Mouse (Mus musculus) cerebellum, postnatal 25 days (tissue): ENCODE measurements around the gene Cysltr2.
A peak's percentile ranks its signal among the peaks of the same experiment; 100 is the strongest.

Source experiments
- DNase-seq, 2 experiments: peaks; one replicate each; pipeline ENCODE4 v3.0.0; 2021; ENCODE audit warnings: mixed read lengths in 2 of 2

The Cysltr2 gene

DNA sequence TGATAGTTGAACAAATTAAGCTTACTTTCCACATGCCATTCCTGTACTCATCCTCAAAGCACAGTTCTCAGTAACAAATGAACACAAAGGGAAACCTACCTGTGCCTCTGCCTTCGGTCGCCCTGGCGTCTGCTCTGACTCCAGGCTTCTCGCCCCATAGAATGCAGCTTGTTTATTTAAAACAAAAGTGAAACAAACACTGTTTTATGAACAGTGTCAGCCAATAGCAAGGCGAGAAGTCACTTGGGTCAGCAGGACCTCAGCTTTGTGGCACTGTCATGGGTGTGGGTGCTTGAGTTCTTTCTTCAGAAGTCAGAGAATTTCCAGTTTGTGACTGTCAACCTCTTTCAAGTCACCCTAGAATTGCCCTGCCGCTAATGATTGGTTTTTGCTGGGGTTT, at the start of gene Cysltr2:
Cysltr2 (minus strand) TSS at position 178 of the 400 bp plus-strand sequence.
- no peak for DNase-seq

DNA sequence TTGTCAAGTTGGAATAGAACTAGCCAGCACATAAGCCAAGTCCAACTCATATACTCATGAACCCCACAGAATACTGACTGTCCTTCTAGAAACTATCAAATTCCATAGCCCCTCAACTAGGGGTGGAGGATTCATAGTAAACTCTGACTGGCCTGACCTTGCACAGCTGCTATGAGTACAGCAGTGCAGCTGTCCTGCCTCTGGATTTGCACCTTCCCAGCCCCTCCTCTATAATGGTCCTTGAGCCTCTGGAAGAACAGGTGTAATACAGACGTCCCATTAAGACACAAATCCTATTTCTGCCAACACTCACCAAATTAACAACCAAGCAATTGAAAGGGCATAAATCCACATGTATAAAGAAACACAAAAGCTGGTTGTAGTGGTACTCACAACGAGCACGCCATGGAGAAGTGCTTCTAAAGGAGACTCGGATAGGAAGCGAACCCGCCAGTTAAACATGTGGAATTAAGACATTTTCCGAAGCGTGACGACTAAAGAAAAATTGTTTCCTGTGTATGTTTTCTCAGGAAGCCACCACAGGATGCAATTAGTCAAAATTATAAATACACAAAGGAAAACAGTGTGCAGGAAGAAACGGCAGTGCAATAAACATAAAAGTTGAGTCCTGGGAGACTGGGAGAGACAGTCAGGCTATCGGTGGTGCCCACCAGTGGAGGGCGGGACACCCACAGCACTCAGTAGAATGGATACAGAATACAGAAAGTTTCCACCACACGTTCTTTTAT, 46.1 kb upstream of the Cysltr2 start:
- no peak for DNase-seq

DNA sequence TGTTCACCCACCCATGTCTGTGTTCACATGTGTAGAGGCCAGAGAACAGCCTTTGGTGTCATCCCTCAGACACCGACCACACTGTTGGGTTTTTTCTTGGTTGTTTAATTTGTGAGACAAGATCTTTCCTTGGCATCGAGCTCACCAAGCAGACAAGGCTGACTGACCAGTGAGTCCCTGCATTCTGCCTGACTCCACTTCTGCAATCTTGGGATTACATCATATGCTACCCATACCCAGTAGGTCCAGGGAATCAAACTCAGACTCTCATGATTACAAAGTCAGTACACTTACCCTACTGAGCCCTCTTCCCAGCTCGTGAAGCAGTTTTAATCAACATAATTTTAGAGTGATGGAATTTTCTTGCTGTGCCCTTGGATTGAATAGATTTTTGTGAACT, 44.0 kb upstream of the Cysltr2 start:
- no peak for DNase-seq

DNA sequence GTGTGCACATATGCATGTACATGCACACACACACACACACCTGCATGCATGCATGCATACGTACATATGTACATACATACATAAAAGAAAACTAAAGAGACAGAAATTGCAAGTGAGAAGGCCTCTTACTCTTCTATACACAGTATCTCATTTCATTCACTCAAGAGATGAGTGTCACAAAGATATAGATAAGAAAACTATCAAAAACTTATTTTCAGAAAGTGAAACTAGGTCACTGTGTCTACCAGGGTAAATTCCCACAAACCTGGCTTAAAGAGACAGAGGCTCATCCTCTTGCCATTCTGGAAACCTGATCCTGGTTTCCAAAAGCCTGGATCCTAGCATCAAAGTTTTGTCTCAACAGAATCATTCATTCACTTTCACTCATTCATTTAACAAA, 39.3 kb upstream of the Cysltr2 start:
- DNase-seq: no peak

DNA sequence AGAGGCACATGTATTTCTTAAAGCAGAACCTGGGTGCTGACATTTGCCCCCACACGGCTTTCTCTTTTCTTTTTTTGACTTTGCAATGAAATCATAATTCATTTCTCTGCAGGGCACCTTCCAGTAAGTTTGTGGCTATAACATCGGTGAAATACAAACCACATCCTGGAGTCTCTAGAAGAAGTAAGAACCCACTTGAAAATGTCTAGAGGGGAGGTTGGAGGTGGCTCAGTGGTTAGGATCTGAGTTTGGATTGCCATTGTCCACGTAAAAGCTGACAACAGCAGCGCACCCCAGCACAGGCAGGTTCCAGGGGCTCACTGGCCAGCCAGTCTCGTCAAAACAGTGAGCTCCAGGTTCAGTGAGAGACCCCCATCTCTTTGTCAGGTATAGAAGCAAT, 38.8 kb upstream of the Cysltr2 start:
- no peak for DNase-seq

DNA sequence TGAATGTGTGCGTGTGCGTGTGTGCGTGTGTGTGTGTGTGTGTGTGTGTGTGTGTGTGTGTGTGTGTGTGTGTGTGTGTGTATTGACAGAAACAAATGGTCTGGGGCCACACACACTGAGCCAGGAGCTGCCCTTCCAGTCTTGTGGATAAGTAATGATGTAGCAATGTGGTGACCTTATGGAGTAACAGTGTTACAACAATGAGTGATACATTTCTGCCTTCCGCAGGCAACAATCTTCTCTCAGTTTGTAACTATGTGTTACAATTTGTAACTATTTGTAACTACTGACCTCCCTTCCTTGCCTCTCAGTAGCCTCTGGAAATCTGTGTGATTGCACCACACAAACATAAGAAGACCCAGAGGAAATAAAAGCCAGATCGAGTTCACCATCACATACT, 38.3 kb upstream of the Cysltr2 start:
- no peak for DNase-seq

DNA sequence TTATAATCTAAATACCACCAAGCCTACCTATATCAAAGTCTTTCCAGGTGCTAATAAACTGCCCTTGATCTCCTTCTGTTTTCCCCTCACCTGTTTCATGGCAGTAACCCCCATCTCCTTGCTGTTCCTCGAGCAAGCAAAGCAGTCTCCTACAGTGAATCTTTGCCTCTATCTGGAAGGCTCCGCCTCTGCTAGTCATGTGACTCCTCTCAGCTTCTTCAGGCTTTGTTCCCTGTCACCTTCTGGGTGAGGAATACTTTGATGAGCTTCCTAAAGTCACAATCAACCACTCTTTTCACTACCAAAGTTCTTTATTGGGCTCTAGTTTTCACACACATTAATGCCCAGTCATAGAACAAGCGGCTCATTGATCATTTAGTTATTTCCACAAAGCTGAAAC, 37.5 kb upstream of the Cysltr2 start:
- DNase-seq: no peak

DNA sequence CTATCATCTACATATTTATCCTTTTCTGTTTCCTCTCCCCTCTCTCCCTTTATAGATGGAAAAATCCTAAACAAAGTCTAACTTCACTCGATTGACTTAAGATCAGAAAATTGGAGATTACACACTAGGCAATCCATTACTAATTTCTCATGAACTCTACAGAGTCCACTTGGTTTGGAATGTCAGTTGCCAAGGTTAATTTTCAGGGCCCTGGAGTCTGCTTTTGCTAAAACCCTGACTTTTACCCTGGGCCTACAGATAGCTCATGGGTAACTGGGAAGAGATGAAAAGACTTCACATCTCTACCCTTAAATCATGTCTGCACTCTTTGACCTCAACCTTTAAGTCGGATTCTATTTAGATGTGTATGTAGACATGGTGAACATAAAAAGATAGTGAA, 34.6 kb upstream of the Cysltr2 start:
- no peak for DNase-seq

DNA sequence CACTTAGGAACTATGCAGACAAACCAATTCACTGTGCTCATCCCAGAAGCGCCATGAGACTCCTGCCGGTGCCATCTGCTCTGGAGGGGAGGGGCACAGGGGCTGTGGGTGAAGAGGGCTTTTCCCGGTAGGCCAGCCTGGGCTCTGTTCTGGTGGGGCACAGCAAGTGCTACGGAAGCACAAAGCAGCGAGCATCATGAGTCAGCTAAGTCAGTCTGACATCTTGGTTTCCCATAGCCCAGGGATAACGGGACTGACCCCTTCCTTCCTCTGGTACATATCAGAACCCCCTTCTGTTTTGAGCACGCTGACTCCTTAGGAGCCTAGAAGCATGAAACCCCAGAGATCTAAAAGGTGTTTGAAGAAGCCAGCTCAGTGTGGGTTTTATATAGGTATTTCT, 15.5 kb upstream of the Cysltr2 start:
- DNase-seq: no peak

DNA sequence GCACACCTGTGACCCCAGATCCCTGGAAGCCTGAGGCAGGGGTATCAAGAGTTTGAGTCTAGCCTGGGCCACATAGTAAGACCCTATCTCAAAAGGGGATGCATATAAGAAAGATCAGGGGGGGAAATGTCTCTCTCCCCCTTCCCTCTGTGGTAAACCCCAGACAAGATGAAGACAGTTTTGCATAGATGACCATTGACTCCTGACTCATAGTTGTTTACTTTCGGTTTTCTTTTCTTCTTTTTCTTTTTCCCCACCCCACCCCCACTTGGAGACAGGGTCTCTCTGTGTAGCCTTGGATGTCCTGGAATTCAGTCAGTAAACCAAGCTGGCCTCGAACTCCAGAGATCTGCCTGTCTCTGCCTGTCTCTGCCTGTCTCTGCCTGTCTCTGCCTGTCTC, 9.8 kb upstream of the Cysltr2 start:
- no peak for DNase-seq

DNA sequence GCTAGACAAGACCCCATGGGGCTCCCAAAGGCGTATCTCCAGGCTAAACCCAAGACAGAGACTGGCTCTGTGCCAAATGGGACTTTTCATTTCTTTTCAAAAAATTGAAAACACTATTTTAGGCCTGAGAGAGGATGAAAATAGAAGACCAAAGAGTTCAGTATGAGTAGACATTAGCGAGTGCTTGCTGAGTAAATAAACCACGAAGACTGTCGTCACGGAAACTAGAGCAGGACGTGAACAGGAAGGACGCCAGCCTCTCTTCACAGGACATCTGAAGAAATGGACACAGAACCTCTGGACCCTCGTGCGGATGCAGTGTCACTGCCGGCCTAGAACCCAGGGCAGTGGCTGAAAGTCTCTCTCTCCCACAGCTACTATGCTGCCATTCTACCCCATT, 8.8 kb upstream of the Cysltr2 start:
- no peak for DNase-seq

DNA sequence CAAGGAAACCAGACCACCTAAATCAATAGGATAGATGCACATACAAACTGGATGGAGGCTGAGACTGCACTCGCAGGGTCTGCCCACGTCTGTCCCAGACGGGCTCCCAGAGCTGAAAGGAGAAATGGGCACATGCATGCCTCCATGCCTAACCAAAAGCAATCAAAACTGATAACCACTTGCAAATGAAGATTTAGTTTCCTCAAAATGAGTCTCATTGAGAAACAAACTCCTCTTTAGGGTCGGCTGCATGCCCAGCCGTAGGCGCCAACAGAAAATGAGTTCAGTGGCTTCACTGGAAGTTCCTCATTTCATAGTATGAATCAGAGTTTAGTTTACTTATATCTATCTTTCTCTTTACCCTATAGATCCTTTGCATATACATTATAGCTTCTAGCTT, 7.9 kb upstream of the Cysltr2 start:
- DNase-seq: no peak

DNA sequence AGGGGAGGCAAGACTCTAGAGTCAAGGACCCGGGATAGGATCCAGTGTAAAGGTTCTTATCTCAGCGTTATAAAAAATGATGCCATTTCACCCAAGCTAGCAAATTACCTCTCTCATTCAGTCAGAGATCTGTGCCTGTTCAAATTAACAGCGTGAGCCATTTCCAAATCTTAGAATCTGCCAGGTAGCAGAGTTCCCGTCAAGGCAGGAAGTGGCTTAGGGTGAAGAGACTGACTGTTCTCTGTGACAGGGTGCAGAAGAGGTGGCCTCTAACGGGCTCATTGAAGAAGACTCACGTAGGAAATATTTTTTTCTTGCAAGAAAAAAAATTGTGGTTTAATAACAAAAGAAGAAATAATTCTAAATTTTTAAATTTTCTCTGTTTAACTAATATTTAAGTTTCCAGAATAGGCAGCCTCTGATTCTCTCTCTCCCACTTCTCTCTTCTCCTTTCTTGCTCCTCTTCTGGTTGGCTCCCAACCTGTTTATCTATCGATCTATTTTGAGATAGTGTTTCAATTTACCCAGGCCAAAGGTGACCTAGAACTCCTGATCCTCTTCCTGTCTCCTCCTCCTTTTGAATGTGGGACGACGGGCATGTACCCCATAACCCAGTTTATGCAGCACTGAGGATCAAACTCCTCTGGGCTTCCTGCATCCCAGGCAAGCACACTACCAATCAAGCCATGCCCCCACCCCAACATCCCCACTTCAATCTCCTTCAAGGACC, 3.5 kb downstream of the Cysltr2 start:
- DNase-seq: no peak

DNA sequence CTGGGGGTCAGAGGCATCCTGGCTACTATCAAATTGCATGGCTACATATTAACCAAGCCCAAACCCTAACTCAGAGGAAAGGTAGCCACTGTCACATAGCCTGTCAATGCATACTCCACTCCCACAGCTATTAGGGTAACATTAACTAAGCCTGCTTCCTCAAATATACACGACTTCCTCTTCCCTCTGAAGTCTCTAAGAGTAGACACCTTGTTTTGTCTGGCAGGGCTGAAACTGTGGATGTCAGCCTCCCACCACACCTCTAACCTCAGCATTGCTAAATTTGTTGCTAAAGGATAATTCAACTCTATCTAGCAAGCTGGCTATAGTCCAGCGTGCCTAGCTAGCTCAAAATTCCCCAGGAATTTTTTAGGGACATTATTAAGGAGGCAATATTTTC, 7.2 kb downstream of the Cysltr2 start:
- DNase-seq: no peak

DNA sequence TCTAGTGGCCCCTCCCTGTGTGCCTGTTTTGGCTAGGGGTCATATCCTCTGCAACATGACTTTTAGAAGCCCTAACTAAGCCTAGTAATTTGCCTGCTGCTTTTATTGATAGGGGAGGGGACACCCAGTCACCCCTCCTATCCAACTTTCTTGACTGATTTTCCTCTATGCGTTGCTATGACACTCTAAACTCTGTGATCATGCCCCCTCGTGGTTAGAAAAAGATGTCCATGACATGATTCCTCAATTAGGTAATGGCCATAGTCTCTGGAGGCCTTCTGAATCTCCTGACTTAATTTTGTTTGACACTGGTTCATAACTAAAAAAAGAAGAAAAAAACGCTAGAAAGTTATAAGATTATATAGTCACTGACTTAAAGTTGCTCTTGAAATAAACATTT, 15.6 kb downstream of the Cysltr2 start:
- no peak for DNase-seq

DNA sequence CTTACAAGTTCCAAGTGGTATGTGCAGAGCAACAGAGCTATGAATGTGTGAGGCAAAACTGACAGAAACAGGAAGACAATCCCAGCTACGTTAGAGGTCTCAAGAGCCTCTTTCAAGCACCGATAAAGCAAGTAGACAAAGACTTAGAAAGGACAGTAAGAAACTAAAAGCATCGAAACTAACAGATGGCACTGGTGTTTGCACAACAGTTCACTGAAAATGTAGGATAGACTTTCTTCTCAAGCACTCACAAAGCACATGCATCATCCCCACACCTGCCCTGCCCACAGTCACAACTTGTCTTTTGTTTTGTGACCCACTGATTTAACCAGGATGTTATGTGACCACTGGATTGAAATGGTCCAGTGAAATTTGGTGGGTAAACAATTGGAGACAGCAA, 17.7 kb downstream of the Cysltr2 start:
- DNase-seq: no peak

DNA sequence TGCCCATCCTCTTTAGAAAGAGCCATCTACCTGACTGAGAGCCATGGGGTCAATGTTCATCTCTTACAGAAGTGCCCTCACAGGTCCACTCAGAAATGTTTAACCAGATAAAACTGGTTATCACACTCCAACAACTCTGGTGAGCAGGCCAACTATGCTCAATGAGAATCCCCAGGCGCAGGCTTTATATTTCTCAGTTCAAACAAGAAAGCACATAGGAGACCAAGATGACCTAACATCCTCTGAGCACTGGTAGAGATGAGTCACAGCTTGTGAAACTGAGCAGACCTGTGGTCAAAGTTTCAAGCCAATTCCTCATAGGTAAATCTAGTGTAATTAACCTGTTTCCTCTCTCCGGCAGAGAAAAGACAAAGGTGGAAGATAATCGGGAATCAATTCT, 31.6 kb downstream of the Cysltr2 start:
- DNase-seq: no peak

DNA sequence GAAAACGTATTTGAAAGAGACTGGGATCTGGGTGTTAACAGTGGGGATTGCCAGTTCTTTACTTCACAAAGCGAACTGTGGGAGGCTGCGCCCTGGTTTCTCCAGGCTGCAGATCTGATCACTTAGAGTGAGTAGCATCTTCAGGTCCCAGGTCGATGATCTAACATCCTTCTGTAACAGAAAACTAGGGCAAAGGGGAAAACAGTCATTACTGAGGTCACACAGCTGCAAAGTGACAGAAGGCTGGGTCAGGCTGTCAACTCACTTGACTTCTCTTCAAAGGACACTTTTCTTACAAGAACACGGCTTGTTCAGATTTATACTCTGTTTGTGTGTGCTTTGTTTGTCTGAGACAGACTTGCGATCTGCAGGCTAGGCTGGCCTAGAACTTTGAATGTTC, 33.5 kb downstream of the Cysltr2 start:
- no peak for DNase-seq

DNA sequence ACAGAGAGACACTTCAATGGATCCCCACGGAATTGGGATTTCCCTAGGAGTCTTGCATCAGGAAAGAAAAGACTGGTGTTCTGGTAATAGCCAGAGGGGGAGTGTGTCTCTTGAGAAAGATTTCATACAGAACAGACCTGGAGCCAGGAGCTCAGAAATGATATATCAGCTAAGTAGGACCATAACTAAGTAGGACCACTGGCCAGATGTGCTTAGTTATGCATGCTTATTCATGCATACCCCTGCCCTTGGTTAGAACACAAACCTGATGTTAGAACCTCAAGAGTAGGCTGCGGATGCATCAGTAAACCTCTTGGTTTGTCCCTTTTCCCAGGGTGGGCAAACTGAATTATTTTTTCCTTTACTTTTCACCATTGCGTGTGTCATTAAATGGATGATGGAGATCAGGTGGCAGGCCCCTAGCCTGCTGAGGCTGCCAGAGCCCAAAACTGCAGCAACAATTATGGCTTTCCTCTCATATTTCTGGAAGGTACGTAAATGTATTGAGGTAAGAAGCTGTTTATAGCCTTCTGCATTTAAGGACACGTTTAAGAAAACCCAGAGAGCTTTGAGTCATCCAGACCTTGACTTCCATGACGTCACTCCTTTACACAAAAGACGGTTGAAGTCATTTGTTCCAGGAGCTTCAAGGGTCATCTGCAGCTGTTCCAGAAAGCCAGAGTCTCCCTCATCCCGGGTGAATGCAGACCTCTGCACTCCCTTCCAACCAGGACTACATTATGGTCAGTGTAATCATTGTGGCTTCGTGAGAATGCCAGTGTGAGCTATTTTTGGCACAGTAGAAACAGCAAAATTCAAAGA, 35.0 kb downstream of the Cysltr2 start:
- no peak for DNase-seq

DNA sequence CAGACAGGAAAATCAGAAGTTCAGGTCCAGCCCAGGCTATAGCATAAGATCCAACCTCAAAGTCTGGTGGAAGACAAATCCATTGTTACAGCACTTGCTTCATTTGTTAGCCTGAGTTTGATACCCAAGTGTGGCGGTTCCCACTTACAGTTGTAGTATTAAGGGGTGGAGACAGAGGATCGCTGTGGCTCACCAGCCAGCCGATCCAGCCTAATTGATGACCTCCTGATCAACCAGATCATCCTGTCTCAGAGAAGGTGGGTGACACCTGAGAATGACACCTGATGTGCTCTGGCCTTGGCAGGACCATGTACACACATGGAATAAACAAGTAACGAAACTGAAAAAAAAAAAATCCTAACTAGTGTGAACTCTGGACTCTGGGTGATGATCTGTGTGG, 47.1 kb downstream of the Cysltr2 start:
- no peak for DNase-seq

DNA sequence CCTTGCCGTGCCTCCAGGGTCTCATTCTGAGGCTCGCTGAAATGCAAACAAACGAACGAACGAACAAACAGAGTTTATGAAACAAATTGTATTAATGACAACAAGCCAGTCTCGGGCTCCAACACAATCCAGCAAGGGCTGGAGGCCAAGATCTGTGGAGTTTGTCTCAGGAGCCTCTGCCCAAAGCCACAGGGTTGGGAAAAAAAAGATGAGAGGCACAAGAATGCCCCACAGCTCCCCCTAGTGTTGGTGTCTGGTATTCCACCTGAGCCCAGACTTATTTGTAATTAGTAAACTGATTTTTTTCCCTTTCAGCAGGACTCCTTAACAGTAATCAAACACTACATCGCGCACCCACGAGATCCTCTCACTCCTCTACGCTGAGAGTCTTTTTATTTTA, 48.6 kb downstream of the Cysltr2 start:
- peak; percentile 33 to 71 for DNase-seq

DNA sequence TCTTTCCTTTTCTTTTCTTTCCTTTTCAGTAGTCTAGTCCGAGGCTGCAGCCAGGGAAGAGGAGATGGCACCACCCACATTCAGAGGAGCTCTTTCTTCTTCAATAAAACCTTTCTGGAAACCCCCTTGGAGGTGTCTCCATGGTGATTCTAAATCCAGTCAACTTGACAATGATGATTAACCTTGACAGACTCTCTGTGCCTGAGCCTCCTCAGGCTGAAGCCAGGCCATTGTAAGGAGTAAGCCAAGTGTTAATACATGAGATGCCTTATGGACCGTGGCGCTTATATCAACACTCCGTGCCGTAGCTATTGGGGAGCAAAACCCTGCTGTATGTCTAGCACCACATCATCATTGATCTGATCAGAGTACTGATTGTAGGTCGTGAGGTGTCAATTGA, 50.8 kb downstream of the Cysltr2 start:
- DNase-seq: no peak

DNA sequence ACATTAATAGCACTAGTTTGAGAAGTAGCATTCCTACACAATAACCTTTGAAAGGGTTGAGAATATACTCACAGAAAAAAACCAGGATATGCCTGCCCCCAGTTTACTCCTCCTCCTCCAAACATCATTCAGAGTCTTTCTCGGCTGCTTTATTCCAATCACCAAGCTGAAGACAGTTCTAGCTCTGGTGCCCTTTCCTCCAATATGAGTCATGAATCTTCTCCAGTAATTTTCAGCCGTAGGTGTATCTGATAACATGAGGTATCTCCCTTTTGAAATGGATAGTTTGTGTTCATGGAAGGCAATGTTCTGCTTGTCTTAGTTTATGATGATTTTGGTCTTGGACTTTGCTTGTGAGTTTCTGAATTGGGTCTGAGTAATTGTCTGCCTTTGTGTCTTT, 62.9 kb downstream of the Cysltr2 start:
- DNase-seq: no peak

DNA sequence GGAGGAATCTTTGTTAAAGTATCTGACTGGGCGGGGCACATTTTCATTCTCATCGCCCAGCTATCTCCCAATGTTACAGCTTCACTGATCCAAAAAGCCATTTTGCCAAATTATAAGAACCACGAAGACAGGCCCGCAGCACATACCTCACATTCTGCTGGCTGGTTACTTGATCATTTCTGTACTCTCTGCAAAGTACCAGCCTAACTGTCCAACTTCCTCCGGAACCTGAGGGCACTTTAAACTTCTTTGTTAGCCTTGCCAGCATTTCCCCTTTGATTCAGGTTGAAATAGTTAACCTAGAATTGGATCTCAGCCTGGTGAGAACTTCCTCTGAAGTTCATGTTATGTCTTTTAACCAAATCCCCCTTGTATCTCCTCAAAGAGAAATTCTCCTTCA, 63.8 kb downstream of the Cysltr2 start:
- DNase-seq: no peak
